Mouse (Mus musculus) limb, embryonic 10.5 days (tissue): ENCODE measurements around the gene Jaml. TPM values are rescaled to one million over a fixed set of nuclear protein-coding genes. Genes with fewer than 3 reads are reported as not detected.

Source experiments
- DNase-seq: peaks from one replicate; pipeline ENCODE4 v3.0.0-alpha.2; 2017; ENCODE audit warnings: low spot score
- H3K27ac ChIP-seq: fragments of 300-500 bp; sonication (generic); 2 replicates; pipeline ENCODE4 v1.5.1; 2016; ENCODE audit warnings: mild to moderate bottlenecking
- H3K27me3 ChIP-seq: fragments of 300-500 bp; sonication (generic); 2 replicates; pipeline ENCODE4 v1.6.1; 2016; ENCODE audit warnings: low read depth, mild to moderate bottlenecking; ENCODE audit not compliant: poor library complexity, severe bottlenecking
- H3K36me3 ChIP-seq: fragments of 300-500 bp; sonication (generic); 2 replicates; pipeline ENCODE4 v1.6.1; 2016; ENCODE audit warnings: mild to moderate bottlenecking, moderate library complexity
- H3K4me1 ChIP-seq: fragments of 300-500 bp; sonication (generic); 2 replicates; pipeline ENCODE4 v1.6.1; 2016
- H3K4me3 ChIP-seq: fragments of 300-500 bp; sonication (generic); 2 replicates; pipeline ENCODE4 v1.5.1; 2016; ENCODE audit warnings: mild to moderate bottlenecking, moderate library complexity
- H3K9me3 ChIP-seq: fragments of 300-500 bp; sonication (generic); replicated peaks from 2 replicates; pipeline ENCODE4 v1.6.1; 2016; ENCODE audit warnings: mild to moderate bottlenecking
- WGBS: fragments of 180-500 bp; shearing (Covaris S2); methylation state at CpG from one replicate; pipeline ENCODE4 v1.1.7; 2016; 5-methylcytosine and 5-hydroxymethylcytosine counted together
- polyA plus RNA-seq: library from polyadenylated mRNA; unstranded; fragments of >200 nt; fragmentation: Nextera tagmentation; extraction: Ambion mirVana; gene quantifications from 2 replicates; pipeline ENCODE4 v1.2.1, GENCODE M21; 2016

The Jaml gene
- polyA plus RNA-seq, 1 experiment from 2014 or later, result 6.3 TPM

- Histone ChIP-seq H3K27ac (no peak overlapping the region), H3K9me3 (no peaks in the 10 kb centered on the region), H3K4me1 (no peaks in the 10 kb centered on the region), H3K27me3 (peaks cover 2% of the 10 kb centered on the region; the same call in 1 of the 2 replicates), H3K4me3 (no peak overlapping the region), H3K36me3 (0 out of 2 replicates have a peak, but pooled peaks cover 4% of the 10 kb centered on the region)
- DNase-seq, result no peak
- 94% methylated on average over 1 of the region's 1 CpGs for WGBS
These were observed 29.3 kb upstream of the Jaml start for GRCm38 (mm10) chr9:45049731-45050130.

DNA sequence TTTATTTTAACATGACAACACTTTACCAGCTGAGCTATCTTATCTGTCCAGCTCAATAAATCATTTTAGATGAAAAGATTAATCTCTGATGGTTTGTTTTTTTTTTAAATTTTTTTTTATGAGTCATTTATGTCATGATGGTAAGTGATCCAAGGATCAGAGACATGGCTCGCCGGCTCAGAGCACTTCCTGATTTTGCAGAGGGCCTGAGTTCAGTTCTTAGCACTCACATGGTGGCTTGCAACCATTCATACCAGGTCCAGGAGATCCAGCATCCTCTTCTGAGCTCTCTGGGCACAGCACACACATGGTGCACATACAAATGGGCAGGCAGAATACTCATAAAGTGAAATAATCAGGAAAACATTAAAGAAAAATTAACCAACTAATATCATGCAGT, 28.7 kb upstream of the Jaml start:
- H3K36me3 ChIP-seq, result 0 out of 2 replicates have a peak, but pooled peaks cover 4% of the 10 kb centered on the region
- H3K27me3 ChIP-seq, result no peaks in the 10 kb centered on the region
- no peak overlapping the region for H3K4me3 ChIP-seq
- no peak overlapping the region for H3K27ac ChIP-seq
- H3K9me3 ChIP-seq, result no peaks in the 10 kb centered on the region
- H3K4me1 ChIP-seq, result no peaks in the 10 kb centered on the region
- DNase-seq, result no peak
- WGBS, result 93% methylated on average over 2 of the region's 2 CpGs

DNA sequence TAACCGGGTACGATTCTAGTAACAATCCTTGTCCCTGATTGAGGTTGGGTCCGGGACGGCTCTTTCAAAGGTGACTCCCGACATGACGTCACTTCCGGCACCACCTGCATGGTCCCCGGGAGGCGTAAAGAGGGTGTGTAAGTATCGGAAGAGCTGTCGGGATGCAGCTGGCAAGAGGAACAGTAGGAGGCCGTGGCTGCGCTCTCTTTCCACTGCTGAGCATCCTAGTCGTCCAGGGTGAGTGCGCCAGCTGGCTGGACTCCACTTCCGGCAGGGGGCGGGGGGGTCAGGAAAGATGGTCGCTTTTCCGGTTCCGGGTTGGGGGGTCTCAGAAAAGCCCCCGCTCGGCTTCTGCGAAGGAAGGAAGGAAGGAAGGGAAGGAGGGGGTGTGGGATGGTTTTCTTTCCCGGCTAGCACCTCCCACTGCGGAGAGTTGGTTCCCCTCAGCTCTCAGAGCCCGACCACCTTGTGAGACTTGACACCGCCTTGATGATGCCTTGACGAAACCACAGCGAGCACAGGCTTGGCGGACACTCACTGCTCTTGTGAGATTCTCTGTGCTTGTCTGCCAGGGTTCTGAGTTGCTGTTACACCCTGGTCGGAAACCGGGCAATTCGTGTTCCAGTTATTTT, 23.8 kb upstream of the Jaml start, which contains the start of gene Mpzl3:
TSS of gene Mpzl3 (plus strand) at position 105 of the 632 bp plus-strand sequence.
- Histone ChIP-seq H3K4me3 (peak within 1 kb of the TSS; percentile 68), H3K27me3 (no peaks in the 10 kb centered on the region), H3K36me3 (0 out of 2 replicates have a peak, but pooled peaks cover 2% of the 10 kb centered on the region), H3K9me3 (no peaks in the 10 kb centered on the region), H3K27ac (peak within 1 kb of the TSS; percentile 94), H3K4me1 (peaks cover 21% of the 10 kb centered on the region)
- under 1% methylated on average over 33 of the region's 33 CpGs for WGBS
- peak; percentile 94 for DNase-seq

DNA sequence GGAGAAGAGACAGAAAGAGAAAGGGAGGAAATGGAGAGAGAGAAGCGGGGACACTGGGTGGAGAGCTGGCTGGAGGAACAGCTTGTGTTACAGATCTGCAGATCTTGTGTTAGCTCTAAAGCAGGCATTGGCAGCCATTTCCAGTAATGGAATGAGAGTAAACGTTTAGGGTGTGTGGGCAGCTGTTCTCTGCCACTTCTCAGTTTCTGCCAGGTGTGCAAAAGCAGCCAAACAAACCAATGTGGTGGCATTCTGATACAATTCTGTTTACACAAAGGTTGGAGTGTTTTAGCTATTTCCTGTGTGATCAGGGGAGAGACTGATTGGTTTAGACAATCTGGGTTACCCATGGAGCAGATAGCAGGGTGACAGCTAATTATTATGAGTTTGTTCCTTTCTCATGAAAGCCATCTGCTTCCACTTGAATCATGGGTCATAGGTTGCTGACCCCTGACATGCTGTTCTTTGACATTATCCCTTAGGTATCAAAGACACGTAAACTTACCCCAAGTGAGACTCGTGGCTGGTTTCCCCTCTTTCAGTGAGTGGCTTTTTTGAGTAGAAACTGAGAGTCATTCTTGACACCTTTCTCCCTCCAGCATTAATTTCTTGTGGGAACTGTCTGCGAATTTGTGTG, 20.6 kb upstream of the Jaml start:
- WGBS, result 20% methylated on average over 5 of the region's 5 CpGs
- Histone ChIP-seq H3K27ac (0 out of 2 replicates have a peak overlapping the region, but pooled peaks have one; percentile 46), H3K9me3 (no peaks in the 10 kb centered on the region), H3K4me1 (peaks cover 25% of the 10 kb centered on the region), H3K27me3 (no peaks in the 10 kb centered on the region), H3K36me3 (no peaks in the 10 kb centered on the region), H3K4me3 (no peak overlapping the region)
- DNase-seq, result no peak

DNA sequence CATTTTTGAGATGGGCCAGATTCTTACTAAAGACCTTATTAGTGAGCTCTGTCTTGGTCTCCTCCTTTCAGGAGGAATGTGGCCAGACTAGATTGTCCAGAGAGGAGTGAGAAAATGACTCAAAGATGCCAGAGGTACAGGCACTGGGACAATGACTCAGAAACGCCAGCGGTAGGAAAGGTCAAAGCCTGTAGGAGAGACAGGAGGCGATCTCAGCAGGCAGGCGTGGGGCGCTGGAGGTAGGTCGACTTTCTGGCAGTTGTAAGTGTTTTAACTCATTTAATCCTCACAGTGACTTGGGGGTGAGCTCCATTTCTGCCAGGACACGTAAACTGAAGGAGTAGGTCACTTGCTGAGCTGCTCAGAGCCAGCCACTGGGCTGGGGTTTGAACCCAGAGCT, 18.8 kb upstream of the Jaml start:
- no peak for DNase-seq
- WGBS, result 45% methylated on average over 7 of the region's 7 CpGs
- peak overlapping the region; percentile 40; the same call in 1 of the 2 replicates for H3K27ac ChIP-seq

GRCm38 (mm10) chr9:45062677-45063076, 16.3 kb upstream of the Jaml start:
- H3K36me3 ChIP-seq, result no peaks in the 10 kb centered on the region
- 59% methylated on average over 3 of the region's 3 CpGs for WGBS
- no peak overlapping the region for H3K4me3 ChIP-seq
- no peak for DNase-seq
- H3K4me1 ChIP-seq, result peaks cover 25% of the 10 kb centered on the region
- no peaks in the 10 kb centered on the region for H3K27me3 ChIP-seq
- no peak overlapping the region for H3K27ac ChIP-seq
- H3K9me3 ChIP-seq, result no peaks in the 10 kb centered on the region

More for the DNA sequence above, 18.8 kb upstream of the Jaml start:
- no peaks in the 10 kb centered on the region for H3K27me3 ChIP-seq
- no peaks in the 10 kb centered on the region for H3K9me3 ChIP-seq
- no peak overlapping the region for H3K4me3 ChIP-seq
- H3K36me3 ChIP-seq, result no peaks in the 10 kb centered on the region
- peaks cover 25% of the 10 kb centered on the region for H3K4me1 ChIP-seq

DNA sequence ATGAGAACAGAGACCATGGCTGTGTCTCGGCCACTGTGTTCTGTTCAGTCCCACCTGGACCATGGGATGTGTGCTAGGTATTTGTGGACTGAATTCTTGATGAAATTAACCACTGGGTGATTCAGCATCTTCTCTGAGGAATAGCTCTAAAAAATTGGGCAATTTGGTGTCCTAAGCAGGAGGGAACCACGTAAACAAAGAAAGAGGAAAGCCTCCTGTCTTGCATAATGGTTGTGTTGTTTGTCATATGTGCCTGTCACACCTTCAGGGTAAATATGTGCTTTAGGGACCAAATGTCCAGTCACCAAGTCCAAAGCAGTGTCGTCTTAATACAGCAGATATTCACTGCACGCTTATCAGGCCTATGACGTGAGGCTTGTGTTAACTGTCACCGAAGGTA, 14.6 kb upstream of the Jaml start:
- no peaks in the 10 kb centered on the region for H3K27me3 ChIP-seq
- H3K4me3 ChIP-seq, result no peak overlapping the region
- no peak overlapping the region for H3K27ac ChIP-seq
- no peak for DNase-seq
- peaks cover 9% of the 10 kb centered on the region for H3K4me1 ChIP-seq
- H3K36me3 ChIP-seq, result no peaks in the 10 kb centered on the region
- 88% methylated on average over 6 of the region's 6 CpGs for WGBS
- no peaks in the 10 kb centered on the region for H3K9me3 ChIP-seq

GRCm38 (mm10) chr9:45066735-45067134, 12.2 kb upstream of the Jaml start:
- no peaks in the 10 kb centered on the region for H3K27me3 ChIP-seq
- no peak overlapping the region for H3K4me3 ChIP-seq
- H3K9me3 ChIP-seq, result no peaks in the 10 kb centered on the region
- H3K4me1 ChIP-seq, result no peaks in the 10 kb centered on the region; the same call in 1 of the 2 replicates
- H3K36me3 ChIP-seq, result no peaks in the 10 kb centered on the region
- WGBS, result 81% methylated on average over 4 of the region's 4 CpGs
- no peak for DNase-seq
- H3K27ac ChIP-seq, result no peak overlapping the region

DNA sequence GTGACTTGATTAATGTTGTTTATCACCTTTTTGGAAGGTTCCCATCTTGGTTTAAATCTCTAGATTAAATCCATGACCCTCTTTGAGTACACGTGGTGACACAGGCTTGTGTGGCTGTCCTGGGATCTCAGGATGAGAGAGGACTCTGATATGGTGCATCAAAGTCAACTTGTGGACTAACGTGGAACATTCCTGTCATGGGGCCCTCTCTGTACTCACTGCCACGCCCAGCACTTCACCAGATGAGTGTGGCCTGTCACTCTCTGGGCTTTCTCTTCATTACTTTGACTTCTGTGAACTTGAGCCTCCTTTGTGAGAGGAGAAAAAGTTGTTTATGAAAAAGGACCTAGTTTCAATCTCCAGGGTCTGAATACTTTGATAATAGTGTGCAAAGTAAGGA, 7.2 kb upstream of the Jaml start:
- Histone ChIP-seq H3K27ac (no peak overlapping the region), H3K4me1 (no peaks in the 10 kb centered on the region), H3K4me3 (no peak overlapping the region), H3K36me3 (no peaks in the 10 kb centered on the region), H3K27me3 (no peaks in the 10 kb centered on the region), H3K9me3 (no peaks in the 10 kb centered on the region)
- 70% methylated on average over 3 of the region's 3 CpGs for WGBS
- DNase-seq, result no peak

DNA sequence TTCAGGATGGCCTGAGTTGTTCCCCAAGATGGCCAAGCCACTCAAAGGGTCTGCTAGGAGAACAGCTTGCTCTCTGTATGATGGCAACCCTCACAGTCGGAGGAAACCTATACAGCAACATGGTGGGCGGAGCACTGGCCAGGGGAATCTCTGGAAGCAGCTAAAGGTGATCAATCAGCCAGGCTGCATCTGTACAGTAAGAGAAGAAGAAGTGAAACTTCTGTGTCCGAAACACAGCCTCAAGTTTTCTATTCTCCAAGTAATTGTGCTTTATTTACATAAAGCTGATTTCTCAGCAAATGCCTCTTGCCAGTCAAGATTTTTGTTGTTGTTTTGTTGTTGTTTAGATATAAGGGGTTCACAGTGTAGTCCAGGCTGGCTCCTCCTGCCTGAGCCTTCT, 1.1 kb upstream of the Jaml start:
- no peak for DNase-seq
- H3K4me3 ChIP-seq, result no peak overlapping the region
- H3K9me3 ChIP-seq, result no peaks in the 10 kb centered on the region
- no peaks in the 10 kb centered on the region for H3K4me1 ChIP-seq
- no peaks in the 10 kb centered on the region for H3K27me3 ChIP-seq
- H3K36me3 ChIP-seq, result no peaks in the 10 kb centered on the region
- 70% methylated on average over 3 of the region's 3 CpGs for WGBS
- H3K27ac ChIP-seq, result no peak overlapping the region

DNA sequence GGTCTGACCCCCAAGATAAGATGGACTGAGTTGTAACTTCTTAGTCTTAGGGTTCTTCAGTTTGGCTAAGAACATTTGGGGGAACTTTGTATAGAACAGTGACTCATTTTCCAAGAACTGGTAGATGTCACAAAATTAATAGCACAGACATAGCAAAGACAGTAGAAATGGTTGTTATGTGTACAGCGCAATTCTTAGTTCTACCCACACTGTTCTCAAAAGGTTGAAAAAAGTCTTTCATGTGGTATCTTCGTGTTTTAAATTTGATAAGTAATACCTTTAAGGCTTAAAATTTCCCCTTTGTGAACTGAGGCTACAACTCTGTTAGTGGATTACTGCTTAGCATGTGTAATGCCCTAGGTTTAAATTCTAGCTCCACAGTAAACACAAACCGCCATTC, 4.1 kb downstream of the Jaml start:
- Histone ChIP-seq H3K27me3 (no peaks in the 10 kb centered on the region), H3K36me3 (no peaks in the 10 kb centered on the region), H3K4me3 (no peak overlapping the region), H3K4me1 (no peaks in the 10 kb centered on the region), H3K27ac (no peak overlapping the region), H3K9me3 (no peaks in the 10 kb centered on the region)
- DNase-seq, result no peak
- WGBS, result 92% methylated on average over 3 of the region's 3 CpGs

- H3K4me3 ChIP-seq, result no peak overlapping the region
- no peaks in the 10 kb centered on the region for H3K27me3 ChIP-seq
- no peaks in the 10 kb centered on the region for H3K4me1 ChIP-seq
- no peak for DNase-seq
- H3K36me3 ChIP-seq, result no peaks in the 10 kb centered on the region
- no peak overlapping the region for H3K27ac ChIP-seq
- H3K9me3 ChIP-seq, result no peaks in the 10 kb centered on the region
- WGBS, result 76% methylated on average over 5 of the region's 5 CpGs
These were observed 5.6 kb downstream of the Jaml start for GRCm38 (mm10) chr9:45084556-45084955.
